Mouse (Mus musculus) ovary, postnatal 14 days (tissue): Measurements from ENCODE around the gene Rcbtb2.

Experiments used
- DNase-seq: peaks from one replicate; pipeline ENCODE4 v3.0.0; 2022; ENCODE audit warnings: low spot score

The Rcbtb2 gene

GRCm38 (mm10) chr14:73116938-73117337, 5.9 kb upstream of the Rcbtb2 start:
- DNase-seq = no peak

GRCm38 (mm10) chr14:73117411-73118392, 5.1 kb upstream of the Rcbtb2 start:
- DNase-seq = no peak

DNA sequence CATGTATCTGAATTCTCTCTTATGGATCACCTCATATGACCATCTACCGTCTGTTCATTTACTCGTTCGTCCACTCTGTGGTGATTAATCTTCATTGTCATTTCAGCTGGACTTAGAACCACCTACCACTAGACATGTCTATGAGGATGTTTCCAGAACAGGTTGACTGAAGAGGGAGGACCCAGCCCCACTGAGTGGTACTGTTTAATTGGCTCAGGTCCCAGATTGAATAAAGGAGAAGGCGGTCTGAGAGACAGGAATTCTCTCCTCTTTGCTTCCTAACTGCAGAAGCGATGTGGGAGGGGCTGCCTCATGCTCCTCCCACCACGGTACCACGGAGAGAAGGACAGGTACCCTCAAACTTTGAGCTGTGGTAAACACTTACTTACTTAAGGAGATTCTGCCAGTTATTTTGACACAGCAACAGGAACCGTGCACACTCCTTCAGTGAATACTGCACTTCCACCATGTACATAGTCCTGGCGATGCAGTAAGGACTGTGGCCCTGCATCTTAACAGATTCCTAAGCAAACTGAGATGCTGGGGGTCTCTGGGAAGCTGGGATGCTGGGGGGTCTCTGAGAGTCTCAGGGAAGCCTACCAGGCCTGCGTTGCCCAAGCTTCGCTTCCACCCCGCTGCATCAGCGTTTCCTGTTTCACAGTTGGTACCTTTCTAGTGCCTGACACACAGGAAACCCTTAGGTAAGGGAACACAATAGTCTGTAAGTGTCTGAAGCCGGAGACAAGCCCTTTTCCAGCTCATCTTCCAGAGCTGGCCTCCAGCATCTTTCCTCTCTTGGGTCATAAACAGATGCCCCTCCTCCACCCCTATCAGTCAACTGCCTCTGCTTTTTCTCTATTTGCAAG, 4.1 kb upstream of the Rcbtb2 start:
- DNase-seq = no peak

GRCm38 (mm10) chr14:73119459-73119858, 3.4 kb upstream of the Rcbtb2 start:
- no peak for DNase-seq

DNA sequence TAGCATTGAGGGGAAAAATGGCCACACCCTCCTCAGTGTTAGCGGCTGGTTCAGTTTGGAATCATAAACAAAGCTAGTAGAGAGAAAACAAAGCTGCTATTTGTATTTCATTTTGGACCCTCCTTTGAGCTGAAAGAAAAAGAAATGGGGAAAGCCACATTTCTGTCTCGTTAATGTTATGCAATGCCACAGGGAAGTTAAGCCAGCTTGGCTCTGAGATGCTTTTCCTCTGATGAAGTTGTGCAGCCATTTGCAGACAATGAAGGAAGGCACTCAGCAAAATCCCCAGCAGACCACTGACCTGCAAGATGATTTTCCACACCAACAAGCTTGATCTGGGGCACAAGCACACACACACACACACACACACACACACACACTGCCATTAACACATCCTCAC, 2.9 kb upstream of the Rcbtb2 start:
- no peak for DNase-seq

DNA sequence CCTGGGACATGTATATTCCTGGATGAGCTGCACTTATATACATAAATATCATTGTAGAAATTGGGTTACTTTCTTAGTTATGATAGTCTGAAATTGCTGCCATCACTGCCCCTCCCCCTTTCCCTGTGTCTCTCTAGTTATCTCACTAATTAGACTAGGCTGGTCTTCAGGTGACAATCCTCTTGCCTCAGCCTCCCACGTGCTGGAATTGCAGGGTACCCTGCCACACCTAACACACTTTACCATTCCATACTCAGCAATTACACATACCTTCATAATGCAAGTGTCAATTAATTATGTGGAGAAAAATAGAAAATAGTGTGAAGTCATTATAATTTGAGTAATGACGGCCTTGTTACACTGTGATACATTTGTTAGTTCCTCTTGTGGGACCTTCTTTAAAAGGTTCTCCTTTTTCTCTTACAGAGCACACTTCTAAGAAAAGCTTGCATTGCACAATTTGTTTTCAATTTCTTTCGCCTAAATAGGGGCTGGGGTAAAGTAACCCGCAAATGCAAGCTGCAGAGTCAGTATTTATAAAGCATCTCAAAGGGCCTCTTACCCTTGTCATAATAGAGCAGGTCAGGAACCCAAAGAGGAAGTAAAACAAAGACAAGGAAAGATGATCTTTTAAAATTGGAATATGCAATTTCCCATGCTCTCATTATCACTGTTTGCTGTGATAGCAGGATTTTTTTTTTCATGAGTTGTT, 470 bp upstream of the Rcbtb2 start:
- no peak for DNase-seq

DNA sequence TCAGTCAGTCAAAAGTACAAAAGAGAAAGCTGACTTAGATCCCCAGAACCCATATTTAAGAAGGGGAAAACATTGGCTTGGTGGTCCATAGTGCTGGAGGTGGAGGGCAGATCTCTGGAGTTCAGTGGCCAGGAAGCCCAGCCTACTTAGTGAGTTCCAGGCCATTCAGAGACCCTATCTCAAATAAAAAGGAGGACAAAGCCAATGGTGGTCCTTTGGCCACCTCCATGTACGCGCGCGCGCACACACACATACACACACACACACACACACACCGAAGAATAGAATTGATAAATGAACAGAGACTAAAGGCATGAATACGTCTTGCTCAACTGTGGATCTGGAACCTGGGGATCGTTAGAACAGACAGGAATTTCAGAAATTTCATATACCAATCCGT, 544 bp downstream of the Rcbtb2 start:
- no peak for DNase-seq

DNA sequence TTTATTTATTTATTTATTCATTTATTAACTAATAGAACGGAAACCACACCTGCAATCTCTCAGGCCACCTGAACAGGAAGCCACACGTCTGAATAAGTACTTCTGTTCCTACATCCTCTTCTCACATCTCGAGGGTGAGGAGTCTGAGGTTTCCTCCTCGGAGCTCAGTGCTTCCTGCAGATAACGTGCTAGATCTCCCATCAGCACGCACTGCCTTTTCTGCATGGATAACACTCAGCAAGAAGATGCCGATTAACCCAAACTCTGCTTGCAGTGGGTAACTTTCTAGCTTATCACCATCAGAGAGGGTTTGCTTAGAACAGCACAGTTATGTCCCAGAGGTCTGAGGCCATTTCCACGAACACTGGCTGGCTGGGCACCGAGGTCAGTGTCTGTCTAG, 949 bp downstream of the Rcbtb2 start:
- no peak for DNase-seq

- DNase-seq = no peak
Measured at GRCm38 (mm10) chr14:73130519-73130918, 7.7 kb downstream of the Rcbtb2 start.

DNA sequence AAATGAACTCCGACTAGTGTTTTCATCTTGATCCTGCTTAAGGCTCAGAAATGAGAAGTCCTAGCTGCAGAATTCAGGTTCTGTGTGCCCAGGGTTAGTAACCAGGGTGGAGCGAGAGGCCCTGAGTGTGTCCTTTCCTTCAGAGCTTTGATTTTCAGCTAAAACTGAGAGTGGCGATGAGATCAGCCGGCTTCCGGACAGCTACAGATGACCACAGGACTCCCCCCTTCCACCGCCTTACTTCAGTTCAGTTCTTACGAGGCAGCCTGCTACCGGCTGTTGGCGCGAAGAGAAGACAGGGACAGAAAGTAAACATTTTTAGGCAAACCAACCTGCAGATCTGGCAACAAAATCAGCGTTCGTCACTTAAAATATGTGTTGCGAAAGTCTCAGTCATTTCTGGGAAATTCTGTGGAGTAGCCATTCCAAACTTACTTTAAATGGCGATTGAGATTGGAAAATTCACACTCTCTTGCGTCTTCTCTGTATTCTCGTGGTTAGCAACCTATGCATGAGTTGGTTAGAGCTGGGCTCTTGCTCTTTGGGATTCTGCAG, 9.1 kb downstream of the Rcbtb2 start:
- no peak for DNase-seq

DNA sequence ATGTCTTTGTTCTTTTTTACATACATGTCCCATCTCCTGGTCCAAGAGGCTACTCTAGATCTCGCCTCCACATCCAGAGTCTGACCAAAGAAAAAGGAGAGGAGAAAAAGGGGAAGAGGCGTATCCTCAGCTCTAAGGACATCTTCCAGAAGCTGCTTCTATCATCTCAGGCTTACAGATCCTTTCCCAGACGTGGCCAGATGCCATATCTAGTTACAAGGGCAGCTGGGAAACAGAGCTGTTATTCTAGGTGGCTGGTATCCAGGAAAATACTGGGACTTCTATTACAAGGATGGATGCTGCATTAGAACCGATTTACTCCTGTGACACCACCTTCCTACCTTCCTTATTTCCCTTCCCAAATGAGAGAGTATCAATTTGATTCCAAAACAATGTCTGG, 9.9 kb downstream of the Rcbtb2 start:
- no peak for DNase-seq

GRCm38 (mm10) chr14:73137234-73137633, 14.4 kb downstream of the Rcbtb2 start:
- no peak for DNase-seq

DNA sequence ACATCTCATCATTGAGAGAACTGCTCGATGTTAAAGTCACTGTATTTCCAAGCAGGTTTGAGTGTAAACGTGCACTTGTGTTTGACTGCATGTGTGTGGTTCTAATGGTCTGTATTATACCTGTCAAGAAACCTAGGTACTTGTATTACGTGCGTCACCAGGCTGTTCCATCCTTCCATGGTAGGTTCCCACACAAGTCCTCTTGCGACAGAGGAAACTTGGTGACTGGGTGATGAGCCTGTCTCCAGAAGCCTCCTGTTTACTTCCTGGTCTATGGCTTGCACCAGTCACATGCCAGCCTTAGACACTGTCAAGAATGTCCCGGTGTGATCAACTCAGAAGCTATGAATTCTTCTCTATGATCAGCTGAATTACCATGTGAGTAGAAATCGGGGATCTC, 15.6 kb downstream of the Rcbtb2 start:
- no peak for DNase-seq

GRCm38 (mm10) chr14:73139866-73140265, 17.0 kb downstream of the Rcbtb2 start:
- no peak for DNase-seq

DNA sequence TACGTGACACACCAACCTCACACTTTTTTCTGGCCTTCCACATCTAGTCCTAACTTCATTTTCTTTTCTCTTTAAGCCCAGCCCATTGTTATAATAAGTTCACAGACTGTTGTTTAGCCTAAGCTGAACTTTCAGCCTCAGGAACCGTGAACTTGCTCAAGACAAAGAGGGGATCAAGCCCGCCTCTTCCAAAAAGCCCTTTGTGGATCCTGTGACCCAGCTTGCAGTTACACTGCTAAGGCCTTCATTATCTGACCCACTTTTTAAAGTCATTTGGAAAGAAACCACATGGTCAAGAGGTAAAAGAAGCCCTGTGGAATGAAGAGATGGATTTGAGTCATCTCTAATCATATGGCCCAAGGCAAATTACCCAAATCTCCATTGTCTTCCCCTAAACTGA, 19.0 kb downstream of the Rcbtb2 start:
- no peak for DNase-seq

GRCm38 (mm10) chr14:73142421-73142895, 19.6 kb downstream of the Rcbtb2 start:
- DNase-seq = no peak

DNA sequence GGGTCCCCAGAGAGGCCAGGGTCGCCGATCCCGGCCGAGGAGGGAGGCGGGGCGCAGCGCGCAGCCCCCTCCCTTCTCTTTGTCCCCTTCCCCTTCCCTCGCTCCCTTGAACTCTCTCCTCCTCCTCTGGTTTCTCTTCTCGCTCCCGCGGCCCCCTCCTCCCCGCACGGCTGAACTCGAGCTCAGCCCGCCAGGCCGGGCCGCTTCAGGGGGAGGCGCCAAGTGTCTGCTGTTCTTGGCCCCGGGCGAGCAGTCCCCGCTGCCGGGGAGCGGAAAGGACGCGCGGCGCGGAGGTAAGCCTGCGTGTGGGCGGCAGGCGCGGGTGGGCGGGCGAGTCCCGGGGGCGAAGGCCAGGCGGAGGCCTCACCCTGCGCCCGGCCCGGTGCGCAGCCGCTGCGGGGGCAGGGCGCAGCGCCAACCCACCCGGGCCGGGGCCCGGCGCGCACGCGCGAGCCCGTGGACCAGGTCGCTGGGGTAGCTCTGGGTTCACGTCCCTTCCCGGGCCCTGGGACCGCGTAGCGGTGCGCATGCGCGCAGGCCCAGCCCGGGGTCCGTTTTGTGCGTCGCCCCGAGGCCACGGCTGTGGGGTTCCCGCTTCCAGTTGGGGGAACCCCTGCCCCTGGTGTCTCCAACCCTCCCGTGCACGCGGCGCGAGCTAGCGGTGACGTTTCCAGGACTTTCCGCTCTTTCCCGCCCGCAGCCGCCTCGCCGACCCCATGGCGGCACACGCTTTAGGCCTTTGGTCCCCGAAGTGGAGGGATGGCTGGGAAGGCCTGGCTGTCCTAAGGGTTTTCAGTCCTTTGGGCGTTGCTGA, 20.3 kb downstream of the Rcbtb2 start:
- DNase-seq = peak; percentile 75

GRCm38 (mm10) chr14:73143710-73144420, 21.0 kb downstream of the Rcbtb2 start:
- no peak for DNase-seq

DNA sequence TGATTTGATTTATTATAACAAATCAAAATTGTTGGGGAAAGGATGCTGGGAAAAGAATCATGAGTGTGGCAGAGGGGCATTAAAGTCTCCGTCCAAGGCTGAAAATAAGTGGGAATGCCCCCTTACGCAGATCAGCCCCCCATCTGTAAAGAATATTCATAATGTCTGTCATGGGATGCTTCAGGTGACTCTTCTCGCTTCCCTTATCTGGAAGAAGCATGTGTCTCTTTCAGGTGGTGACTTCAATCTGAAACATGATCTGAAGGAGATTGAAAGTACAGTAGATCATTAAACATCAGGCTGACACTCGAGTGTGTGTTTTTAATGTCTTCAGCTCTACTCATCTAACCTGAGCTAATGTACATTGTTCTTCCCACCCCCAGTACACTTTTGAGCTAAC, 22.7 kb downstream of the Rcbtb2 start:
- DNase-seq = no peak

DNA sequence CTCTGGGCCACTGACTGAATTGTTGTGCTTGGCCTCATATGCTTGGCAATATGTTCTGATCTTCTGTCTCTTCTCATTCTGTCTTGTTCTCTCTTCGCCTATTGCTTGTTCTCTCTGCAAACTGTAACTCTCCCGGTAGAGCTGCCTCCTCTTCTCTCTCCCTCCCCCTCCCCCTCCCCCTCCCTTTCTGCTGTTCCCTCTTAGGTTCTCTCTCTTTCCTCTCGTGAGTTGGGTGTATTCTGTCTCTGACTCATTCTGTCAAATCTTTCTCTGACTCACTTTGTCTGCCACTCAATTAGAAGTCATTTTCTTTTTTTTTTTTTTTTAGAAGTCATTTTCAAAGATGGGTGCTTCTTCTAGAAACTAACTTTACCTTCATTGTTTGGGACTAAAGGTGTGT, 23.9 kb downstream of the Rcbtb2 start:
- DNase-seq = no peak
